Mouse (Mus musculus): Measurements from ENCODE around the gene Slc2a8.

Gene Slc2a8

GRCm38 (mm10) chr2:32969326-32969725 lies 12.6 kb downstream of the Slc2a8 start:
- no peak for DNase-seq

GRCm38 (mm10) chr2:32968024-32968614 lies 13.8 kb downstream of the Slc2a8 start:
- no peak for DNase-seq

GRCm38 (mm10) chr2:32966689-32967631 lies 14.9 kb downstream of the Slc2a8 start:
- DNase-seq = peak; percentile 92

- DNase-seq = no peak
These were observed 15.6 kb downstream of the Slc2a8 start for GRCm38 (mm10) chr2:32966184-32966688.

GRCm38 (mm10) chr2:32965511-32966183 lies 16.2 kb downstream of the Slc2a8 start:
- no peak for DNase-seq

- DNase-seq = no peak
These were observed 17.0 kb downstream of the Slc2a8 start for GRCm38 (mm10) chr2:32964659-32965457.

GRCm38 (mm10) chr2:32963981-32964380 lies 17.9 kb downstream of the Slc2a8 start:
- no peak for DNase-seq

- DNase-seq = no peak
These were observed 18.3 kb downstream of the Slc2a8 start for GRCm38 (mm10) chr2:32963544-32963943.

- DNase-seq = no peak
These were observed 19.0 kb downstream of the Slc2a8 start for GRCm38 (mm10) chr2:32962875-32963220.

GRCm38 (mm10) chr2:32962062-32962874 lies 19.6 kb downstream of the Slc2a8 start:
- peak; percentile 48 for DNase-seq

GRCm38 (mm10) chr2:32961192-32961995 lies 20.5 kb downstream of the Slc2a8 start, which contains the start of the genes Rpl12 and Lrsam1:
Rpl12 (plus strand) TSS chr2:32961559.
Lrsam1 (minus strand) TSS chr2:32961614.
- DNase-seq = peak; percentile 98

GRCm38 (mm10) chr2:32960273-32960672 lies 21.6 kb downstream of the Slc2a8 start:
- no peak for DNase-seq

- peak; percentile 60 for DNase-seq
These were observed 24.5 kb downstream of the Slc2a8 start for GRCm38 (mm10) chr2:32957344-32957743.

GRCm38 (mm10) chr2:32954581-32954980 lies 27.3 kb downstream of the Slc2a8 start:
- no peak for DNase-seq

GRCm38 (mm10) chr2:32947454-32947853 lies 34.4 kb downstream of the Slc2a8 start:
- DNase-seq = no peak

- no peak for DNase-seq
These were observed 41.4 kb downstream of the Slc2a8 start for GRCm38 (mm10) chr2:32940483-32940882.

GRCm38 (mm10) chr2:32939418-32939817 lies 42.5 kb downstream of the Slc2a8 start:
- DNase-seq = peak; percentile 69

GRCm38 (mm10) chr2:32938741-32939140 lies 43.1 kb downstream of the Slc2a8 start:
- no peak for DNase-seq

GRCm38 (mm10) chr2:32931730-32932129 lies 50.2 kb downstream of the Slc2a8 start:
- DNase-seq = no peak
